Mouse (Mus musculus) T-cell, adult 66 days (primary cell): ENCODE results near the gene Senp7. TPM values are rescaled to one million over a fixed set of nuclear protein-coding genes. Genes with fewer than 3 reads are reported as not detected.

Experiments used
- total RNA-seq, 2 experiments: library from RNA; stranded (reverse); gene quantifications; 3 replicates in 1 of 2; 4 replicates in 1 of 2; pipeline ENCODE4 v1.2.4; 2023

Gene Senp7
- total RNA-seq = 10 to 100 TPM; 91.2 to 97.4 TPM

DNA sequence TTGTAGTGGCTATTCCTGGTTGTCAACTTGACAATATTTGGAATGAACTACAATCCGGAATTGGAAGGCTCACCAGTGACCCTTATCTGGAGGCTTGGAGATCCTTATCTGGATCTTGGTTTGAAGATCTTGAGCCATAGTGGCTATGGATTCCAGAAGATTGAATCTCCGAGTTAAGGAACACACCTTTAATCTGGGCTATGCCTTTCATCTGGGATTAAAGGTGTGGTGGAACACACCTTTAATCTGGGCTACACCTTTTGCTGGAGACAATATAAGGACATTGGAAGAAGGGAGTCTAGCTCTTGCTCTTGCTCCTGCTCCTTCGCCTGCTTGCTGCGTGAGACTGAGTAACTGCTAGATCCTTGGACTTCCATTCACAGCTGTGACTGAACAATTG, at the start of gene Senp7:
Senp7 (plus strand) TSS at position 301 of the 400 bp plus-strand sequence.

GRCm38 (mm10) chr16:56029661-56030082, 18.5 kb upstream of the Senp7 start, which contains the start of gene Pcnp:
Pcnp (minus strand) TSS chr16:56029739.

GRCm38 (mm10) chr16:56037138-56038010, 10.8 kb upstream of the Senp7 start, which contains the start of gene Trmt10c:
Trmt10c (minus strand) TSS chr16:56037819.

DNA sequence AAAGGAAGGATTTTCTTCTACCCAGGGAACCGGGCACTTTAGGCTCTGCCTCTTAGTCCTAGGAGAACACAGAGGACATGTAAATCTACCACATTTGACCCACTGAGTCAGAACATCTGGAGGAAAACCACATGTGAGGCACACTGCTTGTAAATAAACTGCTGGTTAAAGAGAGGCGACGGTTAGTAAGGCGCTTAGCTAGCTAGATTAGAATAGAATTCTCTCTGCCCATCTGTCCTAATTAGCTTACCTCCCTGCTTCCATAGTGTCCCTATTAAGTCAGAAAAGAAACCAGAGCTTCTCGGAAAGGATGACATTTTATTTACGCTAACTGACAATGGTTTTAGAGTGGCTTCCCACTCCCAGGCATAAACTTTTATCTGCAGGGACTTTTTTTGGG, 155.9 kb downstream of the Senp7 start, which contains the start of gene Impg2:
Impg2 (plus strand) TSS at position 263 of the 400 bp plus-strand sequence.

Other genes starting within 250 kb of the Senp7 start
- 100 to 1,000 TPM; 130 to 143 TPM for gene Nfkbiz, start 209.4 kb upstream of the Senp7 start, total RNA-seq
- 10 to 100 TPM; 26.0 to 28.3 TPM for gene Nxpe3, start 153.1 kb upstream of the Senp7 start, total RNA-seq
- 10 to 100 TPM; 57.5 to 63.3 TPM for gene Cep97, start 113.5 kb upstream of the Senp7 start, total RNA-seq
- 1,000 to 10,000 TPM; 1,002 to 1,010 TPM for gene Rpl24, start 82.1 kb upstream of the Senp7 start, total RNA-seq
- gene Zbtb11, start 74.5 kb upstream of the Senp7 start, total RNA-seq = 10 to 100 TPM; 55.3 to 61.6 TPM
- gene Pcnp, start 18.6 kb upstream of the Senp7 start, total RNA-seq = 100 to 1,000 TPM; 107 to 115 TPM
- 10 to 100 TPM; 20.6 to 20.8 TPM for gene Trmt10c, start 10.5 kb upstream of the Senp7 start, total RNA-seq
- gene Impg2, start 156.0 kb downstream of the Senp7 start, total RNA-seq = 1 to 10 TPM; 3.0 to 4.2 TPM